Mouse (Mus musculus): ENCODE results near the gene Celsr3. TPM values are rescaled to one million over a fixed set of nuclear protein-coding genes. Genes with fewer than 3 reads are reported as not detected.

Gene Celsr3
- 0.16 and 0.22 TPM in 2 replicates for polyA plus RNA-seq (2015; fragmentation: Nextera tagmentation; extraction: Ambion mirVana)

GRCm38 (mm10) chr9:108825820-108826699 lies at the start of gene Celsr3:
Gene Celsr3 (plus strand): TSS chr9:108826320.
- Histone ChIP-seq H3K27ac (ENCODE audit: low read length) (no peak within 1 kb of the TSS), H3K27me3 (ENCODE audit: control insufficient read depth, insufficient read depth, low read depth, low read length) (peaks cover 79% of the 10 kb centered on the region), H3K4me2 (ENCODE audit: low read depth, low read length) (peak within 1 kb of the TSS; percentile 72), H3K4me1 (ENCODE audit: control insufficient read depth, low read depth, low read length) (peaks cover 9% of the 10 kb centered on the region), H3K4me3 (ENCODE audit: low read depth, low read length) (peak within 1 kb of the TSS; percentile 46), H3K36me3 (ENCODE audit: control insufficient read depth, insufficient read depth) (no peaks in the 10 kb centered on the region), H3K9ac (ENCODE audit: low read depth, low read length) (no peak within 1 kb of the TSS), H3K9me3 (replicated peaks; ENCODE audit: control insufficient read depth, low read length) (no peaks in the 10 kb centered on the region; the same call in 1 of the 2 replicates)
- 0 out of 2 replicates have a peak, but pooled peaks have one; percentile 25 for ATAC-seq (ENCODE audit: low read depth)
- 4% methylated on average over 60 of the region's 70 CpGs for WGBS (ENCODE audit: insufficient replicate concordance)

GRCm38 (mm10) chr9:108776614-108777013 lies 49.5 kb upstream of the Celsr3 start:
- Histone ChIP-seq H3K27ac (ENCODE audit: low read length) (no peak overlapping the region), H3K9ac (ENCODE audit: low read depth, low read length) (no peak overlapping the region), H3K4me2 (ENCODE audit: low read depth, low read length) (0 out of 2 replicates have a peak overlapping the region, but pooled peaks have one; percentile 14), H3K4me3 (ENCODE audit: low read depth, low read length) (no peak overlapping the region), H3K9me3 (replicated peaks; ENCODE audit: control insufficient read depth, low read length) (no peaks in the 10 kb centered on the region), H3K36me3 (ENCODE audit: control insufficient read depth, insufficient read depth) (no peaks in the 10 kb centered on the region), H3K27me3 (ENCODE audit: control insufficient read depth, insufficient read depth, low read depth, low read length) (no peaks in the 10 kb centered on the region), H3K4me1 (ENCODE audit: control insufficient read depth, low read depth, low read length) (peaks cover 17% of the 10 kb centered on the region)
- peak; percentile 78 for ATAC-seq (ENCODE audit: low read depth)
- WGBS (ENCODE audit: insufficient replicate concordance) = 67% methylated on average over 4 of the region's 4 CpGs

- peak; percentile 53; the same call in 1 of the 2 replicates for ATAC-seq (ENCODE audit: low read depth)
These were observed 48.8 kb upstream of the Celsr3 start for GRCm38 (mm10) chr9:108777276-108777675.

GRCm38 (mm10) chr9:108780959-108781358 lies 45.2 kb upstream of the Celsr3 start:
- WGBS (ENCODE audit: insufficient replicate concordance) = 55% methylated on average over 5 of the region's 5 CpGs
- Histone ChIP-seq H3K27ac (ENCODE audit: low read length) (no peak overlapping the region), H3K4me3 (ENCODE audit: low read depth, low read length) (no peak overlapping the region), H3K36me3 (ENCODE audit: control insufficient read depth, insufficient read depth) (no peaks in the 10 kb centered on the region), H3K4me2 (ENCODE audit: low read depth, low read length) (no peak overlapping the region), H3K9ac (ENCODE audit: low read depth, low read length) (no peak overlapping the region), H3K27me3 (ENCODE audit: control insufficient read depth, insufficient read depth, low read depth, low read length) (no peaks in the 10 kb centered on the region), H3K4me1 (ENCODE audit: control insufficient read depth, low read depth, low read length) (peaks cover 34% of the 10 kb centered on the region), H3K9me3 (replicated peaks; ENCODE audit: control insufficient read depth, low read length) (no peaks in the 10 kb centered on the region)
- no peak for ATAC-seq (ENCODE audit: low read depth)

More at GRCm38 (mm10) chr9:108777276-108777675, 48.8 kb upstream of the Celsr3 start:
- peaks cover 17% of the 10 kb centered on the region for H3K4me1 ChIP-seq (ENCODE audit: control insufficient read depth, low read depth, low read length)
- no peaks in the 10 kb centered on the region for H3K36me3 ChIP-seq (ENCODE audit: control insufficient read depth, insufficient read depth)
- no peak overlapping the region for H3K9ac ChIP-seq (ENCODE audit: low read depth, low read length)
- H3K4me3 ChIP-seq (ENCODE audit: low read depth, low read length) = no peak overlapping the region
- no peaks in the 10 kb centered on the region for H3K9me3 ChIP-seq (replicated peaks; ENCODE audit: control insufficient read depth, low read length)
- no peaks in the 10 kb centered on the region for H3K27me3 ChIP-seq (ENCODE audit: control insufficient read depth, insufficient read depth, low read depth, low read length)
- WGBS (ENCODE audit: insufficient replicate concordance) = 46% methylated on average over 4 of the region's 4 CpGs
- H3K27ac ChIP-seq (ENCODE audit: low read length) = no peak overlapping the region
- H3K4me2 ChIP-seq (ENCODE audit: low read depth, low read length) = 0 out of 2 replicates have a peak overlapping the region, but pooled peaks have one; percentile 14

- H3K9ac ChIP-seq (ENCODE audit: low read depth, low read length) = no peak overlapping the region
- H3K4me2 ChIP-seq (ENCODE audit: low read depth, low read length) = no peak overlapping the region
- H3K4me3 ChIP-seq (ENCODE audit: low read depth, low read length) = no peak overlapping the region
- ATAC-seq (ENCODE audit: low read depth) = no peak
- H3K9me3 ChIP-seq (replicated peaks; ENCODE audit: control insufficient read depth, low read length) = no peaks in the 10 kb centered on the region
- H3K36me3 ChIP-seq (ENCODE audit: control insufficient read depth, insufficient read depth) = no peaks in the 10 kb centered on the region
- peaks cover 33% of the 10 kb centered on the region for H3K4me1 ChIP-seq (ENCODE audit: control insufficient read depth, low read depth, low read length)
- no peaks in the 10 kb centered on the region for H3K27me3 ChIP-seq (ENCODE audit: control insufficient read depth, insufficient read depth, low read depth, low read length)
- 60% methylated on average over 4 of the region's 4 CpGs for WGBS (ENCODE audit: insufficient replicate concordance)
- no peak overlapping the region for H3K27ac ChIP-seq (ENCODE audit: low read length)
These were observed 44.2 kb upstream of the Celsr3 start for GRCm38 (mm10) chr9:108781891-108782290.

DNA sequence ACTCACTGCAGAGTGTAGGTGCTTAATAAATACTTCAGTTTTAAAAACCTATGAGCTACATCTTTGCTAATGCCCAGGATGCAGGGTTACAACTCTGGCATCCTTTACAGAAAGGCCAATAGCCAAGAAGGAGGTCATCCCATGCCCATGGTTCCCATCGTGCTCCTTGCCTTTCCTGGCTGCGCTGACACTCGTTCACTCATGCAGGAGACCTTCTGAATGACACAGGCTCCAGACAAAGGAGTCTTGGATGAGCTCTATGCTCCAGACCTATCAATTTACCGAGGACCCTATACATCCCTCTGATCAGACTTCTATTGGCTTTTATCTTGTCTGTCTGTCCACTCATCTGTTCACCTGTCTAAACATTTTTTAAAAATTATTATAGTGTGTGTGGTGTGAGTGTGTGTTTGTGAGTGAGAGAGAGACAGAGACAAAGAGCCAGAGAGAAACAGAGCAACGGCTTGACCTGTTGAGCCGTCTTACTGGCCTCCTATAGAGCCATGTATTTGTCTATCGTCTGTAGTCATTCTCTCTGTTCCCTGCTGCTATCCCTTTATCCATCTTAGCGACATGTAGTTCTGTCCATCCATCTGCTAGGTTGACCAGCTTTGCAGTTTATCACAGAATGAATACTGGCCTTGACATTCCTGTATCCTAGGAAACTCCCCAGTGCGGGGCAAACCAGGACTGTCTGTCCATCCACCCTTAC lies 43.1 kb upstream of the Celsr3 start:
- Histone ChIP-seq H3K9me3 (replicated peaks; ENCODE audit: control insufficient read depth, low read length) (no peaks in the 10 kb centered on the region), H3K4me1 (ENCODE audit: control insufficient read depth, low read depth, low read length) (peaks cover 28% of the 10 kb centered on the region), H3K36me3 (ENCODE audit: control insufficient read depth, insufficient read depth) (no peaks in the 10 kb centered on the region), H3K27me3 (ENCODE audit: control insufficient read depth, insufficient read depth, low read depth, low read length) (no peaks in the 10 kb centered on the region), H3K4me2 (ENCODE audit: low read depth, low read length) (peak overlapping the region; percentile 66), H3K4me3 (ENCODE audit: low read depth, low read length) (peak overlapping the region; percentile 92), H3K27ac (ENCODE audit: low read length) (no peak overlapping the region; the same call in 1 of the 2 replicates), H3K9ac (ENCODE audit: low read depth, low read length) (peak overlapping the region; percentile 96; the same call in 1 of the 2 replicates)
- WGBS (ENCODE audit: insufficient replicate concordance) = 40% methylated on average over 9 of the region's 9 CpGs
- no peak for ATAC-seq (ENCODE audit: low read depth)

GRCm38 (mm10) chr9:108783548-108784463 lies 42.3 kb upstream of the Celsr3 start, which contains the start of gene Ip6k2:
Gene Ip6k2 (plus strand): TSS chr9:108783796.
- Histone ChIP-seq H3K9ac (ENCODE audit: low read depth, low read length) (peak within 1 kb of the TSS; percentile 96), H3K9me3 (replicated peaks; ENCODE audit: control insufficient read depth, low read length) (no peaks in the 10 kb centered on the region), H3K4me3 (ENCODE audit: low read depth, low read length) (peak within 1 kb of the TSS; percentile 92), H3K27me3 (ENCODE audit: control insufficient read depth, insufficient read depth, low read depth, low read length) (no peaks in the 10 kb centered on the region), H3K4me1 (ENCODE audit: control insufficient read depth, low read depth, low read length) (peaks cover 35% of the 10 kb centered on the region), H3K4me2 (ENCODE audit: low read depth, low read length) (peak within 1 kb of the TSS; percentile 66), H3K36me3 (ENCODE audit: control insufficient read depth, insufficient read depth) (no peaks in the 10 kb centered on the region), H3K27ac (ENCODE audit: low read length) (peak within 1 kb of the TSS; percentile 86)
- whole genome bisulfite sequencing (ENCODE audit: insufficient replicate concordance) = 0% methylated on average over 56 of the region's 56 CpGs
- peak; percentile 99 for ATAC-seq (ENCODE audit: low read depth)

DNA sequence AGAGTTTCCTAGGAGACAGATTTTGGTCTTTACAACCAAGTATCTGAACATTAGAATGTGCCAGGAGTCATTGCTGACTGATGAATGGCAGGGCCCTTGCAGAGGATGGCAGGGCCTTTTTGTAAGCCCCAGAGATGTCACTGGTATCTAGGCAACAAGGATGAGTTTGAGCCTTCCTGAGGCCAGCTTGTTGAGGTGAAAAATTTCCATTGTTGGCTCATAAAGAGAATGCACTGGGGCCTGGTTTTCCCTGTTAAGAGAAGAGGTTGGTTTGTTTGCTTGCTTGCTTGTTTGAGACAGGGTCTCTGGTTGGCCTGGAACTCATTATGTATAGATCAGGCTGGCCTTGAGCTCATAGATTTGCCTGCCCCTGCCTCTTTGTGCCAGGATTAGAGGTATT lies 40.7 kb upstream of the Celsr3 start:
- Histone ChIP-seq H3K27me3 (ENCODE audit: control insufficient read depth, insufficient read depth, low read depth, low read length) (no peaks in the 10 kb centered on the region), H3K27ac (ENCODE audit: low read length) (peak overlapping the region; percentile 49), H3K4me3 (ENCODE audit: low read depth, low read length) (peak overlapping the region; percentile 92), H3K4me1 (ENCODE audit: control insufficient read depth, low read depth, low read length) (peaks cover 37% of the 10 kb centered on the region), H3K36me3 (ENCODE audit: control insufficient read depth, insufficient read depth) (no peaks in the 10 kb centered on the region), H3K9ac (ENCODE audit: low read depth, low read length) (no peak overlapping the region), H3K4me2 (ENCODE audit: low read depth, low read length) (peak overlapping the region; percentile 66), H3K9me3 (replicated peaks; ENCODE audit: control insufficient read depth, low read length) (no peaks in the 10 kb centered on the region)
- ATAC-seq (ENCODE audit: low read depth) = no peak

All from liver, embryonic 16.5 days (tissue).